Mouse (Mus musculus) lung, postnatal 0 days (tissue): ENCODE data around the gene Pik3ca.

ENCODE experiments used
- CTCF ChIP-seq: IDR thresholded peaks from 2 replicates; pipeline ENCODE4 v1.5.1; 2016; ENCODE audit warnings: antibody characterized with exemption, mild to moderate bottlenecking
- EP300 ChIP-seq: IDR thresholded peaks from 2 replicates; pipeline ENCODE4 v1.6.1; 2016; ENCODE audit warnings: antibody characterized with exemption, mild to moderate bottlenecking, control low read depth

- TF ChIP-seq CTCF: no peak
- no peak for TF ChIP-seq EP300
Measured at GRCm38 (mm10) chr3:32490076-32490927, 92.8 kb downstream of the Pik3ca start.
